Mouse (Mus musculus): ENCODE data around the gene Podxl. TPM values are rescaled to one million over a fixed set of nuclear protein-coding genes. Genes with fewer than 3 reads are reported as not detected.

Podxl gene
- polyA plus RNA-seq, 1 experiment, result 141 TPM

DNA sequence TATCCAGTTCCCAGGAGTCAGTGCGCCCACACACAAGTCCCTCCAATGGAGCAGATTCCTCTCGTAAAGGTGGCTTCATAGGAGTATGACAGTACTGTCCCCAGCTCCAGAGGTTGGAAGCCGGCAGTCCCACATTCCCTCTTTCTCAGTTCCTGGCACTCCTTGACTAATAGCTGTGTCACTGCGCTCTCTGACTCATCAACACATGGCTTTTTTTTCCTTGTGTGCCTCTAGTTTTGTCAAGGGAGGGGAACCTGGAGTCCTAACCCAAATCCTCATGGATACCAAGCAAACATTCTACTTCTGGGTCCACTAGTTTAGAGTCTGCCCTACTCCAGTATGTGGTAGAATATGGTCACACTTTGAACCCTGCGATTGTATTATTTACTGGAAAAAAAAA lies 29.1 kb downstream of the Podxl start:
- Histone ChIP-seq H3K4me3 (ENCODE audit: low read depth, low read length) (no peak overlapping the region), H3K4me1 (ENCODE audit: control insufficient read depth, insufficient read depth, low read length) (no peaks in the 10 kb centered on the region), H3K36me3 (ENCODE audit: control insufficient read depth, insufficient read depth, low read length, poor library complexity, severe bottlenecking) (no peaks in the 10 kb centered on the region), H3K9ac (ENCODE audit: low read depth, poor library complexity, severe bottlenecking) (no peak overlapping the region), H3K27ac (ENCODE audit: insufficient read depth, low read length) (no peak overlapping the region), H3K27me3 (ENCODE audit: control insufficient read depth, insufficient read depth, low read length, poor library complexity, severe bottlenecking) (no peaks in the 10 kb centered on the region), H3K9me3 (replicated peaks; ENCODE audit: control insufficient read depth, insufficient read depth, low read length, poor library complexity, severe bottlenecking) (no peaks in the 10 kb centered on the region)
- no peak for TF ChIP-seq POLR2A (IDR thresholded peaks at IDR 0.05; ENCODE audit: insufficient read depth, low read length)
- no peak for TF ChIP-seq CTCF (IDR thresholded peaks at IDR 0.05; ENCODE audit: low read depth, low read length)
- TF ChIP-seq EP300 (IDR thresholded peaks at IDR 0.05; ENCODE audit: insufficient read depth, low read depth, low read length), result no peak

- TF ChIP-seq POLR2A (IDR thresholded peaks at IDR 0.05; ENCODE audit: insufficient read depth, low read length), result no peak
- TF ChIP-seq EP300 (IDR thresholded peaks at IDR 0.05; ENCODE audit: insufficient read depth, low read depth, low read length), result no peak
- no peak for TF ChIP-seq CTCF (IDR thresholded peaks at IDR 0.05; ENCODE audit: low read depth, low read length)
- Histone ChIP-seq H3K4me1 (ENCODE audit: control insufficient read depth, insufficient read depth, low read length) (peaks cover 4% of the 10 kb centered on the region), H3K4me3 (ENCODE audit: low read depth, low read length) (no peak overlapping the region), H3K9ac (ENCODE audit: low read depth, poor library complexity, severe bottlenecking) (no peak overlapping the region), H3K36me3 (ENCODE audit: control insufficient read depth, insufficient read depth, low read length, poor library complexity, severe bottlenecking) (no peaks in the 10 kb centered on the region), H3K27ac (ENCODE audit: insufficient read depth, low read length) (no peak overlapping the region), H3K9me3 (replicated peaks; ENCODE audit: control insufficient read depth, insufficient read depth, low read length, poor library complexity, severe bottlenecking) (no peaks in the 10 kb centered on the region), H3K27me3 (ENCODE audit: control insufficient read depth, insufficient read depth, low read length, poor library complexity, severe bottlenecking) (no peaks in the 10 kb centered on the region)
These were observed 31.9 kb downstream of the Podxl start for GRCm38 (mm10) chr6:31531880-31532279.

GRCm38 (mm10) chr6:31528339-31528738 lies 35.4 kb downstream of the Podxl start:
- H3K27me3 ChIP-seq (ENCODE audit: control insufficient read depth, insufficient read depth, low read length, poor library complexity, severe bottlenecking), result no peaks in the 10 kb centered on the region
- TF ChIP-seq POLR2A (IDR thresholded peaks at IDR 0.05; ENCODE audit: insufficient read depth, low read length), result no peak
- peaks cover 11% of the 10 kb centered on the region for H3K4me1 ChIP-seq (ENCODE audit: control insufficient read depth, insufficient read depth, low read length)
- H3K9ac ChIP-seq (ENCODE audit: low read depth, poor library complexity, severe bottlenecking), result no peak overlapping the region
- no peaks in the 10 kb centered on the region for H3K9me3 ChIP-seq (replicated peaks; ENCODE audit: control insufficient read depth, insufficient read depth, low read length, poor library complexity, severe bottlenecking)
- H3K36me3 ChIP-seq (ENCODE audit: control insufficient read depth, insufficient read depth, low read length, poor library complexity, severe bottlenecking), result 0 out of 2 replicates have a peak, but pooled peaks cover 2% of the 10 kb centered on the region
- H3K4me3 ChIP-seq (ENCODE audit: low read depth, low read length), result no peak overlapping the region
- no peak overlapping the region for H3K27ac ChIP-seq (ENCODE audit: insufficient read depth, low read length)

DNA sequence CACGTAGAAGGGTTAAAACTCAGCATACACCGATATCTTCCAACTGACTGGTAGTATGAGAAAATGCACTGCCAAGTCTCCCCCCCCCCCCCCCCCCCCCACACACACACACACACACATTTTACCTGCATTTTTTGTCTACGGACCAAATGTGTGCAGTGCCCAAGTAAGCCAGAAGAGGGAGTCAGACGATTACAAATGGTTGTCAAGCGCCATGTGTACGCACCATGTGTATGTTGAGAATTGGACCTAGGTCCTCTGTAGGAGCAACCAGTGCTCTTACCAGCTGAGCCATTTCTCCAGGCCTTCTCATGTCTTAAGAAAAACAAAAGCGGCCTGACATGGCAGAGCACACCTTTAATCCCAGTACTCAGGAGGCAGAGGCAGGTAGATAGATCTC lies 35.9 kb downstream of the Podxl start:
- Histone ChIP-seq H3K4me1 (ENCODE audit: control insufficient read depth, insufficient read depth, low read length) (peaks cover 11% of the 10 kb centered on the region), H3K4me3 (ENCODE audit: low read depth, low read length) (no peak overlapping the region), H3K27me3 (ENCODE audit: control insufficient read depth, insufficient read depth, low read length, poor library complexity, severe bottlenecking) (no peaks in the 10 kb centered on the region), H3K27ac (ENCODE audit: insufficient read depth, low read length) (no peak overlapping the region), H3K9ac (ENCODE audit: low read depth, poor library complexity, severe bottlenecking) (no peak overlapping the region), H3K36me3 (ENCODE audit: control insufficient read depth, insufficient read depth, low read length, poor library complexity, severe bottlenecking) (0 out of 2 replicates have a peak, but pooled peaks cover 2% of the 10 kb centered on the region), H3K9me3 (replicated peaks; ENCODE audit: control insufficient read depth, insufficient read depth, low read length, poor library complexity, severe bottlenecking) (no peaks in the 10 kb centered on the region)
- TF ChIP-seq CTCF (IDR thresholded peaks at IDR 0.05; ENCODE audit: low read depth, low read length) (peak; percentile 25), POLR2A (IDR thresholded peaks at IDR 0.05; ENCODE audit: insufficient read depth, low read length) (no peak), EP300 (IDR thresholded peaks at IDR 0.05; ENCODE audit: insufficient read depth, low read depth, low read length) (no peak)

- peaks cover 11% of the 10 kb centered on the region for H3K4me1 ChIP-seq (ENCODE audit: control insufficient read depth, insufficient read depth, low read length)
- H3K27ac ChIP-seq (ENCODE audit: insufficient read depth, low read length), result peak overlapping the region; percentile 36
- no peak overlapping the region for H3K4me3 ChIP-seq (ENCODE audit: low read depth, low read length)
- no peaks in the 10 kb centered on the region for H3K9me3 ChIP-seq (replicated peaks; ENCODE audit: control insufficient read depth, insufficient read depth, low read length, poor library complexity, severe bottlenecking)
- H3K36me3 ChIP-seq (ENCODE audit: control insufficient read depth, insufficient read depth, low read length, poor library complexity, severe bottlenecking), result peaks cover 2% of the 10 kb centered on the region; the same call in 1 of the 2 replicates
- TF ChIP-seq POLR2A (IDR thresholded peaks at IDR 0.05; ENCODE audit: insufficient read depth, low read length) (no peak), EP300 (IDR thresholded peaks at IDR 0.05; ENCODE audit: insufficient read depth, low read depth, low read length) (peak; percentile 93)
- no peak overlapping the region for H3K9ac ChIP-seq (ENCODE audit: low read depth, poor library complexity, severe bottlenecking)
- no peaks in the 10 kb centered on the region for H3K27me3 ChIP-seq (ENCODE audit: control insufficient read depth, insufficient read depth, low read length, poor library complexity, severe bottlenecking)
These were observed 36.9 kb downstream of the Podxl start for GRCm38 (mm10) chr6:31526929-31527328.

DNA sequence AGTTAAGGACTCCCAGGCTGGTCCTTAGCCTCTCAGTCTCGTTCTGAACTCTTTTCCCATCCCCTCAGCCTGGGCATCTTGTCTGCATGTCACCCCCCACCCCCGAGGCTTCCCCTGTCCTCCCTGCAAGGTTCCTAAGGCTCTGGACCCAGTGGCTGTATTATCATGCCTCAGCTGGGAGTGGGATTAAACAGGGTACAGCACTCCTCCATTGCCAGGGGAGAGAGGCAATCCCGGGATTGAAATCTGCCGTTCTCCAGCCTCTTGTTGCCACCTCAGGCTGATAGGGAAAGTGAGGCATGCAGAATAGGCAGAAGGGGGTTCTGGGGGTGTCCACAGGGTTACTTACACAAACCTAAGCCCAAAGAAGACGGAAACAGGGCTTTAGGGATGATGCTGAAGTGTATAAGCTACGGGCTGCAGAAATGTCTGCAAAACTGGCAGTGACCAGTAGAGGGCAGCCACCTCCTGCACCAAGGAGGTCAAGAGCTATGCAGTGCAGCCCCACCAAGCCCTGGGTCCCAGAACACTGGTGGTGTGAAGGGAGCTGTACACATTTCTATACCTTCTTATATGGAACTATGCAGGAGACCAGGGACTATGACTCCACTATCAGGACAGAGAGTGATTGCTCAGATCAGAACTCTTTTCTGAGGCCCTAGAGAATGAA lies 38.4 kb downstream of the Podxl start:
- Histone ChIP-seq H3K4me1 (ENCODE audit: control insufficient read depth, insufficient read depth, low read length) (peaks cover 11% of the 10 kb centered on the region), H3K9me3 (replicated peaks; ENCODE audit: control insufficient read depth, insufficient read depth, low read length, poor library complexity, severe bottlenecking) (no peaks in the 10 kb centered on the region), H3K9ac (ENCODE audit: low read depth, poor library complexity, severe bottlenecking) (no peak overlapping the region), H3K27ac (ENCODE audit: insufficient read depth, low read length) (no peak overlapping the region), H3K4me3 (ENCODE audit: low read depth, low read length) (no peak overlapping the region), H3K36me3 (ENCODE audit: control insufficient read depth, insufficient read depth, low read length, poor library complexity, severe bottlenecking) (peaks cover 2% of the 10 kb centered on the region; the same call in 1 of the 2 replicates), H3K27me3 (ENCODE audit: control insufficient read depth, insufficient read depth, low read length, poor library complexity, severe bottlenecking) (no peaks in the 10 kb centered on the region)
- TF ChIP-seq CTCF (IDR thresholded peaks at IDR 0.05; ENCODE audit: low read depth, low read length) (peak; percentile 95), POLR2A (IDR thresholded peaks at IDR 0.05; ENCODE audit: insufficient read depth, low read length) (no peak), EP300 (IDR thresholded peaks at IDR 0.05; ENCODE audit: insufficient read depth, low read depth, low read length) (no peak)

All from ES-Bruce4 (cell line).